Mouse (Mus musculus) c-Kit-positive CD71-negative TER-119-negative erythroid progenitor cells, embryonic 14.5 days (primary cell): Measurements from ENCODE around the gene Gm10153.
"Not testable (repeated sequence)": the region's sequence is repeated elsewhere in the genome, so short reads cannot be mapped to it uniquely, and the experiment has no call there.

Source experiments
- DNase-seq: peaks from one replicate; pipeline ENCODE4 v3.0.0-alpha.2; 2013; ENCODE audit warnings: low read depth

Gene Gm10153

GRCm38 (mm10) chr7:142190289-142190688 lies at the start of gene Gm10153:
Gene Gm10153 (minus strand): TSS chr7:142190389.
- no peak for DNase-seq

- DNase-seq = no peak
Measured at GRCm38 (mm10) chr7:142231540-142231939, 41.4 kb upstream of the Gm10153 start.

GRCm38 (mm10) chr7:142229871-142230270 lies 39.7 kb upstream of the Gm10153 start, which contains the start of gene Krtap5-5:
Gene Krtap5-5 (minus strand): TSS chr7:142229971.
- DNase-seq = not testable (repeated sequence)

GRCm38 (mm10) chr7:142224518-142224917 lies 34.3 kb upstream of the Gm10153 start:
- DNase-seq = no peak

- not testable (repeated sequence) for DNase-seq
Measured at GRCm38 (mm10) chr7:142212136-142212535, 21.9 kb upstream of the Gm10153 start.

- DNase-seq = no peak
Measured at GRCm38 (mm10) chr7:142211559-142211958, 21.4 kb upstream of the Gm10153 start, which contains the start of gene Gm7579. Gene Gm7579 (plus strand): TSS chr7:142211859.

- not testable (repeated sequence) for DNase-seq
Measured at GRCm38 (mm10) chr7:142206891-142207290, 16.7 kb upstream of the Gm10153 start.

GRCm38 (mm10) chr7:142205488-142205887 lies 15.3 kb upstream of the Gm10153 start:
- DNase-seq = no peak

GRCm38 (mm10) chr7:142201064-142201463 lies 10.9 kb upstream of the Gm10153 start, which contains the start of gene Krtap5-3:
Gene Krtap5-3 (plus strand): TSS chr7:142201364.
- no peak for DNase-seq

GRCm38 (mm10) chr7:142198748-142199147 lies 8.6 kb upstream of the Gm10153 start:
- no peak for DNase-seq

GRCm38 (mm10) chr7:142188156-142188555 lies 2.0 kb downstream of the Gm10153 start:
- no peak for DNase-seq

GRCm38 (mm10) chr7:142181021-142181420 lies 9.2 kb downstream of the Gm10153 start:
- no peak for DNase-seq

GRCm38 (mm10) chr7:142178685-142179084 lies 11.5 kb downstream of the Gm10153 start:
- DNase-seq = no peak

- DNase-seq = not testable (repeated sequence)
Measured at GRCm38 (mm10) chr7:142175905-142176304, 14.3 kb downstream of the Gm10153 start, which contains the start of gene Krtap5-2. Gene Krtap5-2 (minus strand): TSS chr7:142176005.

GRCm38 (mm10) chr7:142169836-142170235 lies 20.4 kb downstream of the Gm10153 start:
- DNase-seq = peak; percentile 23

GRCm38 (mm10) chr7:142165639-142166038 lies 24.6 kb downstream of the Gm10153 start, which contains the start of gene Gm4553:
Gene Gm4553 (minus strand): TSS chr7:142165739.
- DNase-seq = not testable (repeated sequence)

GRCm38 (mm10) chr7:142159366-142159765 lies 30.8 kb downstream of the Gm10153 start:
- DNase-seq = no peak

- DNase-seq = not testable (repeated sequence)
Measured at GRCm38 (mm10) chr7:142157013-142157412, 33.2 kb downstream of the Gm10153 start, which contains the start of gene Gm29735. Gene Gm29735 (minus strand): TSS chr7:142157113.

- no peak for DNase-seq
Measured at GRCm38 (mm10) chr7:142155308-142155707, 34.9 kb downstream of the Gm10153 start.

GRCm38 (mm10) chr7:142152191-142152590 lies 38.0 kb downstream of the Gm10153 start:
- DNase-seq = no peak

- no peak for DNase-seq
Measured at GRCm38 (mm10) chr7:142148633-142149032, 41.6 kb downstream of the Gm10153 start.

- DNase-seq = peak; percentile 38
Measured at GRCm38 (mm10) chr7:142146033-142146432, 44.2 kb downstream of the Gm10153 start.

GRCm38 (mm10) chr7:142145413-142145940 lies 44.7 kb downstream of the Gm10153 start:
- no peak for DNase-seq

GRCm38 (mm10) chr7:142144507-142144906 lies 45.7 kb downstream of the Gm10153 start, which contains the start of gene Gm45337:
Gene Gm45337 (minus strand): TSS chr7:142144607.
- DNase-seq = no peak
